Mouse (Mus musculus) ES-Bruce4 (cell line): ENCODE data around the gene Frrs1.

Source experiments
- EP300 ChIP-seq: IDR thresholded peaks from 2 replicates; pipeline ENCODE4 v1.6.1; 2011; ENCODE audit warnings: low read depth, low read length; ENCODE audit not compliant: insufficient read depth
- POLR2A ChIP-seq: IDR thresholded peaks from one replicate; pipeline ENCODE4 v1.8.1; 2011; ENCODE audit warnings: low read length; ENCODE audit not compliant: insufficient read depth

- no peak for TF ChIP-seq EP300
- no peak for TF ChIP-seq POLR2A
Measured at GRCm38 (mm10) chr3:116904158-116904557, 44.9 kb downstream of the Frrs1 start.
